Mouse (Mus musculus): ENCODE measurements around the gene Akap13.

Gene Akap13

DNA sequence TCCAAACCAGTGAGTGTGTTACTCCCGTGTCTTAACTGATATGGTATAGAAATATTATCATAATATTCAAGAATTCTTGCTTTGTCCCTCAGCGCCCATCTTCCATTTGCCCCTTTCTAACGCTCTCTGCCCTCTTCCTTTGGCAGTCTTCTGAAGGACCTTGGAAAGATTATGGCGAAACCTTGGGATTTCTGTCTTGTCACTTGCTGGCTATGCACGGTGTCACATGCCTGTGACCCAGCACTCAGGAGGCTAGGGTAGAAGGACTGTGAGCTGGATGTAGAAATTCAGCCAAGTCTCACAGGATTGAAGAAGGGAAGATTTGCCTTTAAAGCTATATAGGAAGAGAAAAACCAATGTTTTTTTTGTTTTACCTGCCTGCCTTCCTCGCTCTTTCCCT, 212.2 kb downstream of the Akap13 start:
- DNase-seq (ENCODE audit: low read depth, low spot score) = no peak

DNA sequence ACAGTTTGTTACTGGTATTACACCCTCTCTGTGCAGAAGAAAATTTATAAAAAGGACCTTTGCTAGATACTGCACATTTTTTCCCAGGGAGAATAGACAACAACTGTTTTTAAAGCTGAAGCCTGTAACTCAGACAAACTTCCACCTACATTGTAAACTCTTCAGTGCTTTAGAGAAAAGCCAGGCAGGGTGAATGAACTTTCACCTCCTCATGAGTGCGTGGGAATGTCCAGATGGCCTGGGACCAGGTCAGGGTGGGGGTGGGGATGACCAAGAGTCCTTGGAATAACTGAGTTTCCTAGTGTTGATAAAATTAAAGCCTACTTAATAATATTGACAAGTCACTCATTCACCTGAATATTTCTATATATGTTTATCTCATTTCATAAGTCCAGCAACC, 213.1 kb downstream of the Akap13 start:
- DNase-seq (ENCODE audit: low read depth, low spot score) = no peak

DNA sequence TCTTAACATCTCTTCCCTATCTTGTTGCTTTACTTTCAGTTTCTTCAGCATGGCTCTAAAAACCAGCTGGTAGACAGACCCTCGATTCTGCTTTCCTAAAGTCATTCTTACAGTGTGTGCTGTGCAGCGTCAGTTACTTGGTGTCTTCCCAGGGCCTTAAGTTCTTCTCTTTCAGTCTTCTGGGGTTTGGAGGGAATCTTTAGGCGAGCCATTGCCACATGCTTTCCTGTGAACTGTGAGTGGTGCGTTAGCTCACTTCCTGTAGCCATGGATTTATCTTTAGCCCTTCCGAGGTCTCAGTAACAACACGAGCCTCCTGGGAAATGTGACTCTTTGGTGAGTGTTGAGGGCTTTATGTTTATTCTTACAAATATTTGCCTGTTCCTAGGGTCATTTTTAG, 214.1 kb downstream of the Akap13 start:
- DNase-seq (ENCODE audit: low read depth, low spot score) = no peak

GRCm38 (mm10) chr7:75679631-75680030, 224.3 kb downstream of the Akap13 start:
- DNase-seq (ENCODE audit: low read depth, low spot score) = no peak

DNA sequence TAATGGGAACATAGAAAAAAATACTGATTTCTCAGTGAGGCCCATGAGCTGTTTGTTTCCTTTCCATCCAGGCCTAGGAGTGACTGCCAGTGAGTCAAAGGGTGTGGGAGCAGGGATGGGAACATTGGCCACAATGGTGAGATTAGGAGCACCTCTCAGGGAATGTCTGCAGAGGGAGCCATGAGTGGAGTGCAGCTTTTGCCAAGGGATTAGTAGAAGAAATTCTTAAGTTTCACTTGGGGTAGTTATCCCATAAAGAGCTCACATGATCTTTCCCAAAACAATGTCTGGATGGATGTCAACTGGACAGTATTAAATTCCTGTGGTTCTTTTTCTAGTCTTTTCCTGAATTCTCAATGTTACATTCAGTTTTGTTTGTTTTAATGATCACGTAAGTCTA, 227.6 kb downstream of the Akap13 start:
- DNase-seq (ENCODE audit: low read depth, low spot score) = no peak

- DNase-seq (ENCODE audit: low read depth, low spot score) = no peak
These were observed 228.1 kb downstream of the Akap13 start for GRCm38 (mm10) chr7:75683410-75683809.

DNA sequence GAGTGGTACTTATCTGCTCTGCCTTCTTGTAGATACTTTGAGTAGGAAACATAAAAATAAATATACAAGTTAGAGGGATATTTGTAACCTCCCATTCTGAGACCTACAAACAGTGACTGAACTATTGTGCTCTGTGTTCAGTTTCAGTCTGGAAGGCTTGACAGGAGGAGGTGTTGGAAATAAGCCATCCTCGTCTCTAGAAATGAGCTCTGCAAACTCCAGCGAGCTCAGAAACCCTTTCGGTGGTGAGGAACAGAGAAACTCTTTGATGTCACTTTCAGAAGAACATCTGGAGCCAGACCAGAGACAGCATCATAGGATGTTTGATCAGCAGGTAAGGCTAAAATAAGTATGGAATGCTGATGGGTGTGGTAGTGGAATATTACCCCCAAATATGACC, 229.6 kb downstream of the Akap13 start:
- no peak for DNase-seq (ENCODE audit: low read depth, low spot score)

DNA sequence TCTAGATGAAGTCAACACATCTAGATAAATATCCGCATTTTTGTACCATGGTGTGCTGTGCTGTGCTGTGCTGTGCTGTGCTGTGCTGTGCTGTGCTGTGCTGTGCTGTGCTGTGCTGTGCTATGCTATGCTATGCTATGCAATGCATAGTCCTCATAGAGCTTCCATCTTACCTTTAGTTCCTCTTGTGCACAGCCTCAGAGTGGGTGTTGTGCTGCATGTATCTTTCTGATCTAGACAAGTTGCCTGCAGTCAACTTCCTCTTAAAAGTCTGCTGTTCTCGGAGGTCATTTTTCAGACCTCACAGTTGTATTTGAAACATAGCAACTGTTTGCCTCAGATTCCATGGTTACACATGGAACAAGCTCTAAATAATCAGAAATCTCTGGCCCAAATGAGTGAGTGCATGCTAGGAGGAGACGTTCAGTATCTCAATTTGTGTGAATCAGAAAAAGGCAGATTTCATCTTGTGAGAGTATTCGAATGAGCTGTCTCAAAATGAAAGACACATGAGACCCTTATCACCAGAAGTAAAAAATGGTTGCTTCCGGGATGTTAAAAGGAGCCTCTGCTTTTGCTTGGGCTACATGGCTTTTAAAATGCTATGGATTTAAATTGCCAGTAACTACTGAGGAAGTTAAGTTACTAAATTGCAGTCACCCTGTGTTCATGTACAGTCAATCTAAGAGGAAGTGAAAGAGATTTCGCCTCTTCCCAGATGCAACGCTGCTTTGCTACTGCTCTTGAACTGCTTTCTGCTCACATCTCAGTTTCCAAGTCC, 230.9 kb downstream of the Akap13 start:
- no peak for DNase-seq (ENCODE audit: low read depth, low spot score)

DNA sequence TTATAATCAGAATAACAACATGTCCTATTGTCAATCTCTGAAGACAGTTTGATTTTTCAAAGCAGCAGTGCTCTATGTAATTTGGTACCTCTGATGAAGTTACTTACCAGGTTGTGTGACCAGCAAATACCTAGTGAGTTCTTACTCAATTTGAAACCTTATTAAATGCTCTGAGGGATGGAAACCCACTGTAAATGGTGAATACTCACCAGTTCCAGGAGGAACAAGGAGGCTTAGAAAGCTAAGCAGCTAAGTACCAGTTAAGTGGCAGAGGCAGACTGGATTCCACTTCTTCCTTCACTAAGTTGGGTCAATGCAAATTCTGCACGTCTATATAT, 231.5 kb downstream of the Akap13 start:
- DNase-seq (ENCODE audit: low read depth, low spot score) = no peak

DNA sequence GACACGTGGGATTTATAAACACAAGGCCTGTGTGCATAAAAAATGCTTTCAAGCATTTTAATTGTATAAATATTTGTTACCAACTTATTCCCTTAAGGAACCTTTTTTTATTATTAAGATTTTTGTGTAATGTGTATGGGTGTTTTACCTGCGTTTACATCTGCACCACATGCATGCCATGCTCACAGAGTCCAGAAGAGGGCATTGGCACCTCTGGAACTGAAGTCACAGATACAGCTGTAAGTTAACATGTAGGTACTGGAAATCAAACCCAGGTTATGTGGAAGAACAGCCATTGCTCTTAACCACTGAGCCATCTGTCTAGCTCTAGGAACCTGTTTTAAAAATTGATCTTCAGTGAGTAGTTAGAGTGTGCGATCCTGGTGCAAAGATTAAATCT, 232.8 kb downstream of the Akap13 start:
- no peak for DNase-seq (ENCODE audit: low read depth, low spot score)

- DNase-seq (ENCODE audit: low read depth, low spot score) = no peak
These were observed 239.4 kb downstream of the Akap13 start for GRCm38 (mm10) chr7:75694777-75695176.

DNA sequence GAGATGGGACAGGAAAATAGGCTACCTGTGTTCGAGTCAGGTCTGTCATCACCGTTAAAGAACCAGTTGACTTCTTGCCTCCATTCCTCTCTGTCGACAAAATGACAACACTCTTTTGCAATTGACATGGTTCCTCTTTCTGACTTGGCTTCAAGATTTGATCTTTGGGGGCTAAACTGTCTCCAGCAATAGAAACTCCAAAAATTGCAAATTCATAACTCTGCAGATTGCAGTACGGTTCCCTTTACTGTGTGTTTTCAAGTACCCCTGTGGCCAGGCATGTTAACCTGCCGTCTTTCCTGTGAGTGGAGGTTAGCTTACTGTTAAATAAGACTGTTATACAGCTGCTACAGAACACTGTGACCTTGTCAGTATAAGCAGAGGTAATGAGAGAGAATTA, 244.5 kb downstream of the Akap13 start:
- no peak for DNase-seq (ENCODE audit: low read depth, low spot score)

- no peak for DNase-seq (ENCODE audit: low read depth, low spot score)
These were observed 245.5 kb downstream of the Akap13 start for GRCm38 (mm10) chr7:75700771-75701345.

DNA sequence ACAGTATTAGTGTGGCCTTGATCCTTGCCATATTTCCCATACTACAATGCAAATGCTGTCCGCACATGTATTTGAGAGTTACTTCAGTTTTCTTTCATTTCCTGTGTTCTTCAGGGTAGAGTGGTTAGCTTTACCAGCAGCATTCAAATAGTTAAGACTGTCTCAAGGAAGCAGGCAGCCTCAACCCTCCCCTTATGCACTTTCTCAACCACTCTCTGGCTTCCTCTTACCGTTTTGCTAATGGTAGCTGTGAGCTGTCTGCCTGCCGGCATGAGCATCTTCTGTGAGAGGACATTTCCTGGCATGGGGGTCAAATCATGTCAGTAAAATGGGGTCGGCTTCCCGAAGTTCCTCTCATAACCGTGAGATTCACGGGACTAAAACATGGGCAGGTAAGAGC, 246.4 kb downstream of the Akap13 start:
- DNase-seq (ENCODE audit: low read depth, low spot score) = no peak

GRCm38 (mm10) chr7:75702368-75702767, 247.0 kb downstream of the Akap13 start:
- no peak for DNase-seq (ENCODE audit: low read depth, low spot score)

- no peak for DNase-seq (ENCODE audit: low read depth, low spot score)
These were observed 247.8 kb downstream of the Akap13 start for GRCm38 (mm10) chr7:75702966-75703645.

- DNase-seq (ENCODE audit: low read depth, low spot score) = no peak
These were observed 249.5 kb downstream of the Akap13 start for GRCm38 (mm10) chr7:75704862-75705261.

- DNase-seq (ENCODE audit: low read depth, low spot score) = no peak
These were observed 254.6 kb downstream of the Akap13 start for GRCm38 (mm10) chr7:75709936-75710335.

GRCm38 (mm10) chr7:75710920-75711319, 255.6 kb downstream of the Akap13 start:
- DNase-seq (ENCODE audit: low read depth, low spot score) = no peak

- no peak for DNase-seq (ENCODE audit: low read depth, low spot score)
These were observed 256.1 kb downstream of the Akap13 start for GRCm38 (mm10) chr7:75711436-75711835.

GRCm38 (mm10) chr7:75712808-75713207, 257.5 kb downstream of the Akap13 start:
- DNase-seq (ENCODE audit: low read depth, low spot score) = no peak

- DNase-seq (ENCODE audit: low read depth, low spot score) = no peak
These were observed 258.6 kb downstream of the Akap13 start for GRCm38 (mm10) chr7:75713959-75714358.

- DNase-seq (ENCODE audit: low read depth, low spot score) = no peak
These were observed 259.7 kb downstream of the Akap13 start for GRCm38 (mm10) chr7:75715026-75715425.

Data from telencephalon, adult 2 months (tissue).